Mouse (Mus musculus) E14TG2a.4 (cell line): ENCODE results near the gene Furin.

Experiments used
- CTCF ChIP-seq: conservative IDR thresholded peaks from 2 replicates; pipeline ENCODE4 v1.5.1; 2014; ENCODE audit warnings: low read length
- NANOG ChIP-seq: IDR thresholded peaks from 2 replicates; pipeline ENCODE4 v1.6.1; 2014; ENCODE audit warnings: borderline replicate concordance, low read length, mixed read lengths
- POU5F1 ChIP-seq: IDR thresholded peaks from 2 replicates; pipeline ENCODE4 v1.6.1; 2014; ENCODE audit warnings: low read length, borderline replicate concordance

- TF ChIP-seq CTCF (no peak), NANOG (no peak), POU5F1 (no peak)
Measured at GRCm38 (mm10) chr7:80412781-80413180, 7.5 kb upstream of the Furin start.
